Mouse (Mus musculus) monocyte, adult 59 days (primary cell): ENCODE measurements around the gene Atp5k. TPM values are rescaled to one million over a fixed set of nuclear protein-coding genes. Genes with fewer than 3 reads are reported as not detected.

Experiments
- total RNA-seq, 2 experiments: library from RNA; stranded (reverse); gene quantifications; one replicate each; pipeline ENCODE4 v1.2.4; 2023

The Atp5k gene
- 100 to 1,000 TPM in 1 of 2 experiments, 10 to 100 TPM in 1; 64.1 to 125 TPM for total RNA-seq

GRCm38 (mm10) chr5:108433804-108434587 is at the start of gene Atp5k:
TSS of gene Atp5k (minus strand) at chr5:108434448.

DNA sequence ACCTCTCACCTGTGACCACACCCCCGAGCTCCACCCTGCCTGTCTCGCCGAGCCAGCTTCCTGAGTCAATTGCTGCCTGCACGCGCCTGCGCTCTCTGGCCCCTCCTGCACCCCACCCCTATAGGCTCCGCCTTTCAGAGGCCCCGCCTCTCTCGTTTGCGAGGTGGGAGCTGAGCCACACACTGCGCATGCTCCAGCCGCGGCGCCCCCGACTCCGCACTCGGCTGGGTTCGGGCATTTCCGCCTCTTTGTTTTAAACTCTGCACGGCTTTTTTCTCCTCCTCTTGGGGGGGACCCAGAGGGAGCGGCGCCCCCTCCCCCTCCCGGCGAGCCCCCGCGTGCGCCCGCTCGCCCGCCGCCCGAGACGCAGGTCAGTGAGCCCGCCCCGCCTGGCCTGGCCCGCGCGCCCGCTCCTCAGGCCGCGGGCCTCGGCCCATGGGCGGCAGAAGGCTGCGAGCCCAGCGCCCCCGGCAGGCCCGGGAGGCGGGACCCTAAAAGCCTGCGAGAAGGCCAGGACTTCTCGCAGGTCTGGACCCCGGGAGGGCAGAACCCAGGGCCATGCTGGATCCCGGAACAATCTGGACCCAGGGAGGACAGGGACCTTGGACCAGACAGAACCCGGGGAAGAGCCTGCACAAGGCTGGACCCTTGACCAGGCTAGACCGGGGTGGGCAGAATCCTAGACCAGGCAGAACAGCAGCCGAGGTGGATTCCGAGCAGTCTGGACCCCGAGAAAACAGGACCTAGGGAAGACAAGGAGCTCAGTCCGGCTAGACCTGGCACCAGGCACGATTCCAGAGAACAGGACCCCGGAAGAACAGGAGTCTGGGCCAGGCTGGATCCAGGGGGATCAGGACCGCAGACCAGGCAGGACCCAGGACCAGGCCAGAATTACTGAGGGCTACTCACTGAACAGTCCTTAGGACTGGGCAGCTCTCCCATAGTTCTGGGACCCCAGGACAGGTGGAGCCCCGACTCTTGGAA is 27.1 kb upstream of the Atp5k start, which contains the start of gene Pcgf3:
Gene Pcgf3 (plus strand): TSS at position 151 of the 984 bp plus-strand sequence.

GRCm38 (mm10) chr5:108448785-108449668 is 14.8 kb upstream of the Atp5k start, which contains the start of gene Mfsd7a:
TSS of gene Mfsd7a (minus strand) at chr5:108448891.

DNA sequence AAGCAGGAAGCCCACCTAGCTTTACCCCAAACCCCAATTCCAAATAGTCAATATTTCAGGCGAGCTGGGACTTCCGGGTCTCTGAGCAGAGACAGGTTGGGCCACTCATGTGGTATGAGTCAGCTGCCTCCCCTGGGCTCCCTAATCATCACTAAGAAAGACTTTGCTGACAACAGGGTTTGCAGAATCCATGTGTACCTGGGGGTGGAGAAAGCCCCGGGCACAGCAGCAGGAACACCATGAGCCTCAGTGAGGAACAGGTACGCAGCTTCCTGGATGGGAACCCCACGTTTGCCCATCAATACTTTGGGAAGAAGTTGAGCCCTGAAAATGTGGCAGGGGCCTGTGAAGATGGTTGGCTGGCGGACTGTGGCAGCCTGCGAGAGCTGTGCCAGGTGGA is 46.0 kb downstream of the Atp5k start, which contains the start of gene Pde6b:
Gene Pde6b (plus strand): TSS at position 191 of the 400 bp plus-strand sequence.

Other genes with a start within 250 kb of the Atp5k start
- 10 to 100 TPM; 65.6 to 72.5 TPM for gene Dr1, start 165.6 kb downstream of the Atp5k start, total RNA-seq
- 1 to 10 TPM; 2.3 to 2.9 TPM for gene Pigg, start 121.8 kb downstream of the Atp5k start, total RNA-seq
- not detected for gene Gm42517, start 66.5 kb downstream of the Atp5k start, total RNA-seq
- gene Pde6b, start 46.1 kb downstream of the Atp5k start, total RNA-seq: not detected
- gene Mfsd7a, start 14.4 kb upstream of the Atp5k start, total RNA-seq: 10 to 100 TPM; 43.1 to 44.4 TPM
- 10 to 100 TPM; 20.5 to 25.2 TPM for gene Pcgf3, start 26.8 kb upstream of the Atp5k start, total RNA-seq
- not detected for gene Cplx1, start 115.6 kb upstream of the Atp5k start, total RNA-seq
- gene Gak, start 195.3 kb upstream of the Atp5k start, total RNA-seq: 100 to 1,000 TPM; 135 to 139 TPM
- gene Tmem175, start 195.3 kb upstream of the Atp5k start, total RNA-seq: 10 to 100 TPM; 19.3 to 20.5 TPM
- 10 to 100 TPM; 25.9 to 27.4 TPM for gene Idua, start 225.9 kb upstream of the Atp5k start, total RNA-seq
- gene Dgkq, start 235.2 kb upstream of the Atp5k start, total RNA-seq: 10 to 100 TPM; 18.2 to 26.4 TPM
- gene Slc26a1, start 241.1 kb upstream of the Atp5k start, total RNA-seq: not detected